Mouse (Mus musculus): ENCODE measurements around the gene Zfp954. TPM values are rescaled to one million over a fixed set of nuclear protein-coding genes. Genes with fewer than 3 reads are reported as not detected.

Zfp954 gene
- polyA plus RNA-seq (2012; rRNA removed) = 21.7 and 22.3 TPM in 2 replicates

DNA sequence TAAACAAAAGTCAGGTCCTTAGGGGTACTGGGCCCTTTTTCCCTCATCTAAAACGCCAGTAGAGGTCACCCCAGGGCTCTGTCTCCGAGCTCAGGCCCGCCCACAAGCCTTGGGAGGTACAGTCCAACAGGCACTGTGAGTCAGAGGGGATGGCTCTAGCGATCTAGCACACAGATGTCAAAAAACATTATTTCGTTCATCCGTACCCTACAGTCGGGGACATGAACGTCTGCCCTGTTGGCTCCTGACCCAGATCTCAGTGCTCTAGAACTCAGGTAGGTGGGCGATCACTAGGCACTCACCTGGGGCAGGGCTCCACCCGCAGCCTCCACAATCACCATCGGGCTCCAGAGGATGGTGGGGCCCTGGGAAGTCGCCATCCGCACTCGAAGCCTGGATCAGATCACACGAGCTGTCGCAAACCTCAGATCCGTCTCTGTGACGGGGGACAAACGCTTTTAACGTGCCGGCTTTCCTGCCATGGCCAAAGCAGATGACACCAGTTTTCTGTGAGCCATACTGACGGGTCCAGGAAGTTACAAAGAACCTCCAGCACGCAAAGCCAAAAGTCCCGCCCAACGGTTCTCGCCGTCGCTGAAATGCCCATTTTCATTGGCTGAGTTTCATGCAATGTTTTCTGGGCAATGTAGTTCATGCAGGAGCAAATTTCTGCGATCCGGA, at the start of gene Zfp954:
TSS of gene Zfp954 (minus strand) at position 568 of the 681 bp plus-strand sequence.

DNA sequence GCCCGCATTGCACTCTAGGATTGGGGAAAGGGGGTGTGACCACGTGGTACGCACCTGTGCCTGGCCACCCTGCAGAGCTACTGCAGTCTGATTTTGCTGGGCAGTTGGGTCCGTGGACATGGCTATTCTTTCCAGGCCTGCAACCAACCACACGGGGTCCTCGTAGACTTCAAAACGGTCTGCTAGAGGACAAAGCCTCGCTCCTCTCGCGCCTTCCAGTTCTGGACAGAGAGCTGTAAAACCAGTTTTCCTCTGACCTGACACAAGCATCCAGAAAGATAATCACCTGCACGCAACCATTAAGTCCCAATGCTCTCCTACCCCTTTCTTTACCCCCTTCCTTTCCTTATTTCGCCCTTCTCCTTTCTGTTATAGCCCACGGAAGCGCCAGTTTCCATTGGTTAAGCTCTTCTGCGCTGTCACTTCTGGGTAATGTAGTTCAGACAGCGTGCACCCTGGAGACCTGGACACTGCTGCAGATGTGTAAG, 15.1 kb upstream of the Zfp954 start, which contains the start of gene Zfp773:
TSS of gene Zfp773 (minus strand) at position 377 of the 488 bp plus-strand sequence.

Other genes starting within 250 kb of the Zfp954 start
- gene Aurkc, start 126.2 kb downstream of the Zfp954 start, polyA plus RNA-seq (2012; rRNA removed) = 0.13 and 0.21 TPM in 2 replicates
- gene Zfp773, start 15.3 kb upstream of the Zfp954 start, polyA plus RNA-seq (2012; rRNA removed) = 4.7 and 4.9 TPM in 2 replicates
- gene Zfp418, start 49.8 kb upstream of the Zfp954 start, polyA plus RNA-seq (2012; rRNA removed) = 2.7 and 2.8 TPM in 2 replicates
- gene Zfp772, start 88.5 kb upstream of the Zfp954 start, polyA plus RNA-seq (2012; rRNA removed) = 11.9 and 12.8 TPM in 2 replicates
- gene Vmn2r29, start 125.8 kb upstream of the Zfp954 start, polyA plus RNA-seq (2012; rRNA removed) = 2.6 and 3.9 TPM in 2 replicates
- gene Gm45844, start 156.8 kb upstream of the Zfp954 start, polyA plus RNA-seq (2012; rRNA removed) = 7.8 and 8.2 TPM in 2 replicates
- 96.1 and 96.7 TPM in 2 replicates for gene Clcn4, start 179.4 kb upstream of the Zfp954 start, polyA plus RNA-seq (2012; rRNA removed)
- not detected in 2 replicates for gene Vmn2r30, start 216.1 kb upstream of the Zfp954 start, polyA plus RNA-seq (2012; rRNA removed)